Mouse (Mus musculus) urinary bladder, postnatal 10 days (tissue): ENCODE results near the gene Mxi1.
A peak's percentile ranks its signal among the peaks of the same experiment; 100 is the strongest.
"Not testable (repeated sequence)": the region's sequence is repeated elsewhere in the genome, so short reads cannot be mapped to it uniquely, and the experiment has no call there.

ENCODE experiments used
- DNase-seq: peaks from one replicate; pipeline ENCODE4 v3.0.0; 2022; ENCODE audit warnings: low spot score

Gene Mxi1

DNA sequence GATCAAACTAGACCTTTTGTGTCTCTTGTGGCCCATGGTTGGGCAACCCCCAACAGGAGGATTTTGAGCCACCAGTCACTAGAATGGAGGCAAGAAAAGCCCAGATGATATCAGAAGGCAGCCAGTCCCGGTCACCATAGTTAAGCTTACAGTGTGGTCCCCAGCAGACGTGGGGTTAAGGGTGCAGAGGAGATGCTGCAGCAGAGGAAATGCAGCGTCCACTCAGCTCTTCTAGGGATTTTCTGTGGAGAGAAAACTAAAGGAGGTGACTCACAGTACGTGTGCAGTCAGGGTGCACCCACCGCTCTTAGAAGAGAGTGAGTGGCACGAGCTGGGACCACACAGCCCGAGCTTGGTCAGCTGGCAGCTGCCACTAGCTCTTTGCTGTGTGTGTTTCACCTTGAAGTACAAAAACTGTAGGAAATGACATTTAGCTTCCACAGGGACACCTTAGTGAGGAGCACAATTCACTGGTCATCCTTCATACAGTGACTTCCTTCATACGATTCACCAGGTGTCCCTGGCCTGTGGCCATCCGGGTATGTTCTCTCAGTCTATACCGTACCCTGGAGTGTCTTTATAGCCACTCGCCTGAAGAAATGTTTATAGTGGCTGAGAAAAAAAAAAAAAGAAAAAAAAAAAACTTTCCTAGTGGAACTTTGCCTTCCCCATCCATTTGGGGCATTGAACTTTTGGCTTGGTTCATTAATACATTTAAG lies 55.9 kb downstream of the Mxi1 start:
- no peak for DNase-seq

GRCm38 (mm10) chr19:53366881-53367280 lies 56.6 kb downstream of the Mxi1 start:
- DNase-seq: no peak

DNA sequence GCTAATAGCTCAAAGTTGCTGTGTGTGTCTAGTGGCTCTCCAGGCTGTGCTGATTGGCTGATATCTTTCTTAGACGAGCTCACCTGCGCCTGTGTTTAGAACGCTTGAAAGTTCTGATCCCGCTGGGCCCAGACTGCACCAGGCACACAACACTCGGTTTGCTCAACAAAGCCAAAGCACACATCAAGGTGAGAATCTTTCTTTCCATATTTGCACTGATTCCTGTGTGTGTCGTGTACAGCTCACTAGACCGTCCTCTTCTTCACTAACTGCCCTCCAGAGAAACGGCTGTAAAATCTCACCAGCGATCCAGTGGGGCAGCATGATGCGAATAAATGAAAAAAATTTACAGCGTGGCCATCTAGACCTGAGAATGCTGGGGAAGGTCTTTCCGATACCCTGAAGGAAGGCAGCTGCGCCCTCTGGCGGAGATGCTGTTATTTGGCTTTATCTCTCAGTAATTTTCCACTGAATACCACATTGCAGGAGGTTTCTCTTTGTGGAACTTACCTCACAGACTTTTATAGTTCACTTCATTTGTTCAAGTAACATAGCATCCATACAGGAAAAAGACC lies 59.2 kb downstream of the Mxi1 start:
- DNase-seq: peak; percentile 56

DNA sequence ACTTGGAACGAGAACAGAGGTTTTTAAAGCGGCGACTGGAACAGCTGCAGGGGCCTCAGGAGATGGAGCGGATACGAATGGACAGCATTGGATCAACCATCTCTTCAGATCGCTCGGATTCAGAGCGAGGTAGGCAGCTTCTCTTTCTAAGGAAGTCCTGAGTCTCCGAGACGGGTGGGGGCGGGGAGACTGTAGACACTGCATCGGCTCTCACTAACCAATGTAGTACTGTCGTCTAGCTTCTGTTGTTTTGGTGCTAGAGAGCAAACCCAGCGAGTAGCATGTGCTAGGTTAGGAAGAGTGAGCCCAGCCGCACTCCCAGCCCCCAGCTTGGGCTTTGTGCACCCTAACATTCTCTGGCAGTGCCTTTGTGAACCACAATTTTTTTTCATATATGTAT lies 59.9 kb downstream of the Mxi1 start:
- no peak for DNase-seq

GRCm38 (mm10) chr19:53371666-53372065 lies 61.3 kb downstream of the Mxi1 start, which contains the start of gene Gm10197:
Gene Gm10197 (minus strand): TSS chr19:53371766.
- no peak for DNase-seq

GRCm38 (mm10) chr19:53373570-53373969 lies 63.3 kb downstream of the Mxi1 start:
- DNase-seq: no peak

DNA sequence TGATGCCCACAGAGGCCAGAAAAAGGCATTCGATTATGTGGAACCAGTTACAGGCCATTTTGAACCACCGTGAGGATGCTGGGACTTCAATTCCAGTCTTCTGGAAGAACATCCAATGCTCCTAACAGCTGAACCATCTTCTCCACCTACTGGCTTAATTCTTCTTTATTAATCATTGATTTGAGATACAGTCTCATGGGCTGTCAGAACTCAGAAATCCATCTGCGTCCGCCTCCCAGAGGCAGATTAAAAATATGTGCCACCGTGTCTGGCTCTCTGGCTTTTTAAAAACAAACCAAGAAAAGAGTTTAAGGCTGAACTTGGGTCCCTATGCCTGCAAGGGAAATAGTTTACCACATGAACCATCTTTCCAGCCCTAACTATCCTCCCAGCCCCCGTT lies 65.0 kb downstream of the Mxi1 start:
- DNase-seq: no peak

- DNase-seq: no peak
Observed at GRCm38 (mm10) chr19:53375816-53376215, 65.5 kb downstream of the Mxi1 start.

DNA sequence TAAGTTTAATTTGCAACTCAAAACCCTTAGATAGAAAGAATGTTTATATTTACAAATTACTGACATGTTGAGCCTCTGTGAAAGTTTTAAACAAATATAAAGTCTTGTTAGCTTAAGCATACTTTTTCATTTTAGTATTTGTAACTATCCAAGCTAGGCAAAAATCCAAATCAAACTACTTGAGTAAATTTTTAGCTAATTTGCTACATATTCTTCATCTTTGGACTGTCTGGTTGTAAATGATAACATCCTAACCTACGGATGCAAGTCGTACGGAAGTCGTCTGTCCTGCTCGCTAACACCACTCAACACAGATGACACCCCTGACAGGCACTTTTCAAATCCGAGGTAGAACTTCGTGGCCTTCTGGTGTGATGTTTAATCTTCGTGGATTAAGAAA lies 67.3 kb downstream of the Mxi1 start:
- DNase-seq: no peak

- DNase-seq: no peak
Observed at GRCm38 (mm10) chr19:53378421-53378820, 68.1 kb downstream of the Mxi1 start.

DNA sequence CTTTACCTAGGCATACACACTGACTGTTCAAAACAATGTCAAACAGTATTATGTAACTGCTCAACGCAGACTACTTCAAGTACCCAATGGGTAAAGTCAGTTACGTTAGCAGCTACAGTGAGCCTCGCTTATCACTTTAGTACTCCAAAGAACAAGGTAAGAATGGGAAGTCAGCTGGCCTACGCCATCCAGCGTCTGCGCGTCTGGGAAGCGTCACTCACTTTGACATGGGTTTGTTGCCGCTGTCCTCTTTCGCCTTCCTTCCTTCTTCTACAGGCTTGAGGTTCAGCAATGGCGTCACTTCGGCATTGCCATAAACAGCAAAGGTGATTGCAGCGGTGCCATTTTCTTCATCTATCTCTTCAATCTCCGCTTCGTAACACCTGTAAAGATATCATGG lies 73.0 kb downstream of the Mxi1 start:
- no peak for DNase-seq

GRCm38 (mm10) chr19:53389417-53389816 lies 79.1 kb downstream of the Mxi1 start:
- no peak for DNase-seq

GRCm38 (mm10) chr19:53389851-53390431 lies 79.6 kb downstream of the Mxi1 start:
- DNase-seq: no peak

DNA sequence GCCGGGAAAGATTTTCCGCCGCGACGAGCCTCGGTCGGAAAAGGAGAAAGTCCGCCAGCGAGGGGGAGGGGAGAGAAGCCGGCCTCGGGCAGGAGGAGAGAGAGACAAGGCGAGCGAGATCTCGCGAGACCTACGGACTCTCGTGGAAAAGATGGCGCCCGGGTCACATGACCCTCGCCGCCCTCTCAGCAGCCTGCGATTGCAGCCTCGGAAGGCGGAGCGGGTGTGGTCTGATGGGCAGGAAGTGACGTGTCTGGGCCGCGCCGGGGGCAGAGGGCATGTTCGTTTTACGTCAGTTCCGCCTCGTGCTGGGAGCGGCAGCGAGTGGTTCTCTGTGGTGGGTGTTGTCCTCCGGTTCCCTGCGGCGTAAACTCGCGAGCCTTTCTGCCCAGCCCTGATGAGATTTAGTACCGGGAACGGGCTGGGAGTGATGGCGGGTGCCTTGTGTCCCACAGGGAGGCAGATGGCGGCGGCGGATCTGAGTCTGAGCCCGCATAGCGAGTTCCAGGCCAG lies 80.2 kb downstream of the Mxi1 start, which contains the start of gene Smndc1:
Gene Smndc1, minus strand, starts transcription at position 84 of the 513 bp plus-strand sequence.
- DNase-seq: peak; percentile 99

GRCm38 (mm10) chr19:53391386-53391785 lies 81.1 kb downstream of the Mxi1 start:
- no peak for DNase-seq

- no peak for DNase-seq
Observed at GRCm38 (mm10) chr19:53391787-53392186, 81.5 kb downstream of the Mxi1 start.

DNA sequence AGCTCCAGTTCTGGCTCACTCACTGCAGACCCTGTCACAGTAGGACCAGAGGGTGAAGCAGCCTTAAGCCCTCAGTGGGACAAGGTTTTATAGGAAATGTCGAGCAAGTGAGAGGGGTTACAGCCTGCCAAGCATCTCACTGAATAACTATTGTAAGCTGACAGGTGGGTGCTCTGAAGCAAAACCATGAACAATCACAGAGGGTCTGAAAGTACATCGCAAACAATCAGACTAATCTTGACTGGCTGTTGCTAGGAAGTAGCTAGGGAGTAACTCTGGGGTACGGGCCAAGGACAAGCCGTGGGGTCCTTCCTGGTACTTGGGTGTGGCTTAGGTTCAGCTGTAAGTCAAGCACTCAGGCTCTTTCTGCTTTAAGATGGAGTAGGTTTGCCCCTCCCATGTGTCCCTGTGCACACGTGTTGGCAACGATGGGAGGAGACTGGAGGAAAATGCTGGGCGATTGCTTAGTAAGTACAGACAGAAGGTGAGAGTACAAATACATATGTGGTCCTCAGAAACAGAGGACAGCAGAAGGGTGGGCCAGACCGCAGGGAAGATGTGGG lies 82.5 kb downstream of the Mxi1 start:
- no peak for DNase-seq

GRCm38 (mm10) chr19:53393646-53394045 lies 83.3 kb downstream of the Mxi1 start:
- no peak for DNase-seq

DNA sequence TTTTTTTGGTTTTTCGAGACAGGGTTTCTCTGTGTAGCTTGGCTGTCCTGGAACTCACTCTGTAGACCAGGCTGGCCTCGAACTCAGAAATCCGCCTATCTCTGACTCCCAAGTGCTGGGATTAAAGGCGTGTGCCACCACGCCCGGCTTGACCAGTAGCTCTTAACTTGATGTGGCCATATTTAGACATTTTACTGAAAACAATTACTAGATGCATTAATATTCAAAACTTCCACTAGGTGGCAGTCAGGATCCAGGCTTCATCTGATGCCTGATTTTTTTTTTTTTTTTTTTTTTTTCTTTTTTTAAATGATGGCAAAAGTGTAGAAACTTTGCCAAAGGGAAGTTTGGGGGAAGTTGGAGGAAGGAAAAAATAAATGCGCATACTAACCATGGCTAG lies 84.2 kb downstream of the Mxi1 start:
- DNase-seq: no peak

GRCm38 (mm10) chr19:53394956-53395355 lies 84.6 kb downstream of the Mxi1 start:
- DNase-seq: not testable (repeated sequence)

- not testable (repeated sequence) for DNase-seq
Observed at GRCm38 (mm10) chr19:53395805-53396204, 85.5 kb downstream of the Mxi1 start.

- no peak for DNase-seq
Observed at GRCm38 (mm10) chr19:53397451-53398233, 87.3 kb downstream of the Mxi1 start.
